Mouse (Mus musculus) myocyte (in vitro differentiated cells): ENCODE data around the gene Slc35a5.

ENCODE experiments used
- CEBPB ChIP-seq: IDR thresholded peaks from 2 replicates; pipeline ENCODE4 v1.6.1; 2011; ENCODE audit warnings: mild to moderate bottlenecking, moderate library complexity; ENCODE audit not compliant: poor library complexity, insufficient read depth, severe bottlenecking
- E2F4 ChIP-seq: IDR thresholded peaks from one replicate; pipeline ENCODE4 v1.6.1; 2011; ENCODE audit warnings: mild to moderate bottlenecking, control low read depth, moderate library complexity; ENCODE audit not compliant: insufficient read depth
- MAX ChIP-seq: IDR thresholded peaks from one replicate; pipeline ENCODE4 v1.6.1; 2011; ENCODE audit warnings: low read depth, mild to moderate bottlenecking, control low read depth
- POLR2A ChIP-seq: IDR thresholded peaks from one replicate; pipeline ENCODE4 v1.6.1; 2011; ENCODE audit warnings: low read depth, mild to moderate bottlenecking, control low read depth, moderate library complexity; ENCODE audit not compliant: insufficient read length
- REST ChIP-seq: IDR thresholded peaks from one replicate; pipeline ENCODE4 v1.6.1; 2011; ENCODE audit warnings: mild to moderate bottlenecking, control low read depth, moderate library complexity; ENCODE audit not compliant: insufficient read depth, insufficient read length
- TCF12 ChIP-seq: IDR thresholded peaks from one replicate; pipeline ENCODE4 v1.6.1; 2011; ENCODE audit warnings: mild to moderate bottlenecking, control low read depth; ENCODE audit not compliant: poor library complexity, insufficient read depth, severe bottlenecking
- USF1 ChIP-seq: IDR thresholded peaks from one replicate; pipeline ENCODE4 v1.6.1; 2011; ENCODE audit warnings: low read depth, mild to moderate bottlenecking, control low read depth, moderate library complexity

- TF ChIP-seq REST, result no peak
- no peak for TF ChIP-seq CEBPB
- TF ChIP-seq MAX, result no peak
- no peak for TF ChIP-seq POLR2A
- TF ChIP-seq TCF12, result no peak
- TF ChIP-seq USF1, result no peak
- no peak for TF ChIP-seq E2F4
Measured at GRCm38 (mm10) chr16:45159389-45159716, 847 bp upstream of the Slc35a5 start.
